Mouse (Mus musculus): ENCODE measurements around the gene Gm21209.
"Not testable (repeated sequence)": the region's sequence is repeated elsewhere in the genome, so short reads cannot be mapped to it uniquely, and the experiment has no call there.

Gene Gm21209

GRCm38 (mm10) chrY:49570856-49571255 is at the start of gene Gm21209:
Gm21209 (plus strand) TSS chrY:49571156.
- not testable (repeated sequence) for DNase-seq (ENCODE audit: low spot score)

Measured in left cerebral cortex, adult 11 months (tissue).